ENCODE assay signal across 9 mouse cellular contexts in the genomic region with DNA sequence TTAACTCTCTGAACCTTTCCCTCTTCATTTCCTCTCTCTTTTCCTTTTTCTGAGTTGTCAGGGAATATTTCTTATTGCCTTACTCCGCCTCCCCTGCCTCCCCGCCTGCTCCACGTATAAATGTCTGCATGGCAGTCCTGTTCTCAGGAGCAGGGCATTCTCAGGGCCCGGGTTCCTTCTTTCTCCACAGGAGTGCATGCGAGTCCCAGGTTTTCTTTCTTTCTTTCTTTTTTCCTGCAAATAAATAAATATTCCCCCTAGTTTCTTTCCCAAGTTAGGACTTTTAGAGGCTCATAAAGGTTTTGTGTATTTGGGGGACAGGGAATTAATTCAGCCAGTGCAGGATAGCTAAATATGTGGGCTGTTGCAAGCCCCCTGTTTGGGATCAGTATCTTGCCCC. TPM values are rescaled to one million over a fixed set of nuclear protein-coding genes. Genes with fewer than 3 reads are reported as not detected.
DNase-seq lines count a peak whose midpoint lies in the region; ATAC-seq lines count a peak whose summit lies in the region.
"Had no signal": no experiment of that assay in that cellular context is flagged by ENCODE, and none has a peak within 500 bp of the region (broad histone marks: within the 10 kb centered on the region; RNA-seq: fewer than 3 reads in every experiment).

No protein-coding gene starts in this region.

- no peak for DNase-seq in heart, embryonic 10.5 days (ENCODE audit: low spot score)
- no peak for DNase-seq in heart, postnatal 10 days
- peak; percentile 28 for DNase-seq in embryonic facial prominence, embryonic 11.5 days (ENCODE audit: low spot score)
- DNase-seq in neural tube, embryonic 10.5 days (ENCODE audit: extremely low spot score, low spot score) = peak; percentile 35
- DNase-seq in cerebellum, postnatal 14 days = no peak
- no peak for DNase-seq in cerebellum, postnatal 25 days

- no peak overlapping the region for H3K4me2 ChIP-seq in embryonic facial prominence, embryonic 11.5 days (ENCODE audit: low read depth, low read length)
- peak overlapping the region; percentile 94 for H3K4me2 ChIP-seq in intestine, embryonic 16.5 days (ENCODE audit: low read depth, low read length)

- intact Hi-C loops in heart, postnatal 10 days (cut with DNase I) = no loop called here

- 0 out of 2 replicates have a peak overlapping the region, but pooled peaks have one; percentile 15 for H3K4me3 ChIP-seq in heart, embryonic 10.5 days
- H3K4me3 ChIP-seq in embryonic facial prominence, embryonic 11.5 days (ENCODE audit: low read depth, low read length) = no peak overlapping the region; the same call in 1 of the 2 replicates
- H3K4me3 ChIP-seq in intestine, embryonic 16.5 days (ENCODE audit: low read length) = peak overlapping the region; percentile 89
- H3K4me3 ChIP-seq: heart, adult 2 months had no signal

- H3K27me3 ChIP-seq in heart, embryonic 10.5 days (ENCODE audit: insufficient read depth, poor library complexity, severe bottlenecking) = peaks cover 69% of the 10 kb centered on the region
- H3K27me3 ChIP-seq in embryonic facial prominence, embryonic 11.5 days (ENCODE audit: control insufficient read depth, insufficient read depth, low read length) = peaks cover 27% of the 10 kb centered on the region
- H3K27me3 ChIP-seq in intestine, embryonic 16.5 days (replicated peaks; ENCODE audit: control insufficient read depth, insufficient read depth, low read length) = no peaks in the 10 kb centered on the region

- no peak for ATAC-seq in embryonic facial prominence, embryonic 11.5 days (replicated peaks; ENCODE audit: insufficient number of reproducible peaks, low FRiP score, low TSS enrichment, low read depth)
- ATAC-seq in intestine, embryonic 16.5 days = no peak
- ATAC-seq in granulocyte monocyte progenitor cell, adult 5-6 weeks (replicated peaks; ENCODE audit: poor library complexity, severe bottlenecking) = no peak

- H3K36me3 ChIP-seq in heart, embryonic 10.5 days = no peaks in the 10 kb centered on the region
- H3K36me3 ChIP-seq in embryonic facial prominence, embryonic 11.5 days (replicated peaks; ENCODE audit: control insufficient read depth, insufficient read depth, low read depth, low read length) = no peaks in the 10 kb centered on the region
- no peaks in the 10 kb centered on the region for H3K36me3 ChIP-seq in intestine, embryonic 16.5 days (ENCODE audit: control insufficient read depth, insufficient read depth, low read length)

- no peak overlapping the region for H3K27ac ChIP-seq in heart, embryonic 10.5 days
- no peak overlapping the region for H3K27ac ChIP-seq in embryonic facial prominence, embryonic 11.5 days (replicated peaks; ENCODE audit: low read depth, low read length)
- H3K27ac ChIP-seq in intestine, embryonic 16.5 days (ENCODE audit: low read length) = peak overlapping the region; percentile 99
- H3K27ac ChIP-seq: heart, adult 2 months had no signal

- no peak overlapping the region for H3K9ac ChIP-seq in embryonic facial prominence, embryonic 11.5 days (replicated peaks; ENCODE audit: low read length)
- H3K9ac ChIP-seq in intestine, embryonic 16.5 days (ENCODE audit: low read depth, low read length) = peak overlapping the region; percentile 70

- H3K4me1 ChIP-seq in heart, embryonic 10.5 days = peaks cover 50% of the 10 kb centered on the region
- no peaks in the 10 kb centered on the region; the same call in none of the 2 replicates for H3K4me1 ChIP-seq in embryonic facial prominence, embryonic 11.5 days (ENCODE audit: control insufficient read depth, insufficient read depth, low read length)
- peaks cover 26% of the 10 kb centered on the region for H3K4me1 ChIP-seq in intestine, embryonic 16.5 days (ENCODE audit: control insufficient read depth, insufficient read depth, low read length)

- no peaks in the 10 kb centered on the region for H3K9me3 ChIP-seq in heart, embryonic 10.5 days
- no peaks in the 10 kb centered on the region for H3K9me3 ChIP-seq in embryonic facial prominence, embryonic 11.5 days (replicated peaks; ENCODE audit: control insufficient read depth, low read length)
- H3K9me3 ChIP-seq in intestine, embryonic 16.5 days (ENCODE audit: control insufficient read depth, low read length) = no peaks in the 10 kb centered on the region

- WGBS in heart, embryonic 10.5 days = 15% methylated on average over 5 of the region's 5 CpGs
- 6% methylated on average over 5 of the region's 5 CpGs for WGBS in embryonic facial prominence, embryonic 11.5 days
- 32% methylated on average over 5 of the region's 5 CpGs for WGBS in intestine, embryonic 16.5 days

RNA-seq across cellular contexts. Expression of a gene that starts 2.5 kb away (rescaled TPM):
- polyA plus RNA-seq in heart, embryonic 10.5 days (2016; fragmentation: Nextera tagmentation; extraction: Ambion mirVana) = 3.2 and 13.4 TPM in 2 replicates
- total RNA-seq in heart, postnatal 10 days (2021) = 1 to 10 TPM; 2.4 to 3.3 TPM
- 9.5 and 10.2 TPM in 2 replicates for polyA plus RNA-seq in embryonic facial prominence, embryonic 11.5 days (2014; fragmentation: Nextera tagmentation; extraction: Ambion mirVana)
- 5.1 and 7.2 TPM in 2 replicates for polyA plus RNA-seq in intestine, embryonic 16.5 days (2015; fragmentation: Nextera tagmentation; extraction: Ambion mirVana)
- not detected in 2 replicates for total RNA-seq in granulocyte monocyte progenitor cell, adult 5-6 weeks (2014; fragmentation: Nextera tagmentation)
- total RNA-seq in granulocyte monocyte progenitor cell, adult 5-6 weeks (2017) = 0.04 and 0.05 TPM in 2 replicates

RNA-seq across cellular contexts. Expression of a gene that starts 27.7 kb away (rescaled TPM):
- polyA plus RNA-seq in heart, embryonic 10.5 days (2016; fragmentation: Nextera tagmentation; extraction: Ambion mirVana) = 0.60 and 1.1 TPM in 2 replicates
- 1 to 10 TPM; 1.1 to 2.1 TPM for total RNA-seq in heart, postnatal 10 days (2021)
- 0.22 TPM in 1 of 2 replicates, not detected in the other for polyA plus RNA-seq in embryonic facial prominence, embryonic 11.5 days (2014; fragmentation: Nextera tagmentation; extraction: Ambion mirVana)
- polyA plus RNA-seq in intestine, embryonic 16.5 days (2015; fragmentation: Nextera tagmentation; extraction: Ambion mirVana) = 0.53 and 0.81 TPM in 2 replicates
- total RNA-seq in granulocyte monocyte progenitor cell, adult 5-6 weeks (2014; fragmentation: Nextera tagmentation) = 30.9 and 34.8 TPM in 2 replicates
- total RNA-seq in granulocyte monocyte progenitor cell, adult 5-6 weeks (2017) = 19.3 and 23.4 TPM in 2 replicates

Comparison
In these comparisons a context has a peak if more than half of its experiments do, and no peak if none do; other contexts are left out.
1. DNase-seq: peak in embryonic facial prominence, embryonic 11.5 days (single experiment) and neural tube, embryonic 10.5 days (single experiment); none in heart, embryonic 10.5 days (single experiment), heart, postnatal 10 days (0 of 2), cerebellum, postnatal 14 days (0 of 2) and cerebellum, postnatal 25 days (0 of 2).